Mouse (Mus musculus): ENCODE data around the gene Asb10. TPM values are rescaled to one million over a fixed set of nuclear protein-coding genes. Genes with fewer than 3 reads are reported as not detected.

Gene Asb10
- polyA plus RNA-seq, 1 experiment from 2014 or later: 1.1 TPM

- Histone ChIP-seq H3K36me3 (peaks cover 78% of the 10 kb centered on the region), H3K4me3 (replicated peaks) (no peak overlapping the region), H3K27me3 (no peaks in the 10 kb centered on the region), H3K9me3 (replicated peaks) (no peaks in the 10 kb centered on the region), H3K9ac (no peak overlapping the region), H3K4me1 (peaks cover 10% of the 10 kb centered on the region; the same call in 1 of the 2 replicates), H3K4me2 (replicated peaks) (no peak overlapping the region), H3K27ac (replicated peaks) (no peak overlapping the region)
- under 1% methylated on average over 8 of the region's 8 CpGs for WGBS
- ATAC-seq (ENCODE audit: insufficient number of reproducible peaks, low FRiP score, low TSS enrichment, low read depth): no peak
Observed at GRCm38 (mm10) chr5:24486097-24486496, 54.7 kb downstream of the Asb10 start.

- H3K9ac ChIP-seq: no peak overlapping the region
- no peak overlapping the region for H3K27ac ChIP-seq (replicated peaks)
- no peaks in the 10 kb centered on the region for H3K27me3 ChIP-seq
- no peak for ATAC-seq (ENCODE audit: insufficient number of reproducible peaks, low FRiP score, low TSS enrichment, low read depth)
- H3K36me3 ChIP-seq: peaks cover 78% of the 10 kb centered on the region
- H3K4me2 ChIP-seq (replicated peaks): no peak overlapping the region
- WGBS: 44% methylated on average over 22 of the region's 22 CpGs
- H3K9me3 ChIP-seq (replicated peaks): no peaks in the 10 kb centered on the region
- H3K4me1 ChIP-seq: peaks cover 10% of the 10 kb centered on the region; the same call in 1 of the 2 replicates
- no peak overlapping the region for H3K4me3 ChIP-seq (replicated peaks)
Observed at GRCm38 (mm10) chr5:24484963-24485362, 55.8 kb downstream of the Asb10 start.

- Histone ChIP-seq H3K27me3 (no peaks in the 10 kb centered on the region), H3K4me2 (replicated peaks) (no peak overlapping the region), H3K36me3 (peaks cover 80% of the 10 kb centered on the region), H3K4me3 (replicated peaks) (no peak overlapping the region), H3K9me3 (replicated peaks) (no peaks in the 10 kb centered on the region), H3K27ac (replicated peaks) (no peak overlapping the region), H3K4me1 (peaks cover 10% of the 10 kb centered on the region; the same call in 1 of the 2 replicates), H3K9ac (no peak overlapping the region)
- no peak for ATAC-seq (ENCODE audit: insufficient number of reproducible peaks, low FRiP score, low TSS enrichment, low read depth)
- WGBS: 34% methylated on average over 11 of the region's 11 CpGs
Observed at GRCm38 (mm10) chr5:24483326-24483725, 57.5 kb downstream of the Asb10 start.

Other genes starting within 250 kb of the Asb10 start
- gene Kcnh2, start 189.4 kb downstream of the Asb10 start, polyA plus RNA-seq (2015; fragmentation: Nextera tagmentation; extraction: Ambion mirVana): 4.8 and 5.1 TPM in 2 replicates
- 6.5 and 6.9 TPM in 2 replicates for gene Nos3, start 176.2 kb downstream of the Asb10 start, polyA plus RNA-seq (2015; fragmentation: Nextera tagmentation; extraction: Ambion mirVana)
- 3.9 and 4.7 TPM in 2 replicates for gene Atg9b, start 148.8 kb downstream of the Asb10 start, polyA plus RNA-seq (2015; fragmentation: Nextera tagmentation; extraction: Ambion mirVana)
- gene Abcb8, start 147.3 kb downstream of the Asb10 start, polyA plus RNA-seq (2015; fragmentation: Nextera tagmentation; extraction: Ambion mirVana): 40.7 and 47.0 TPM in 2 replicates
- 0.95 and 1.6 TPM in 2 replicates for gene Asic3, start 127.6 kb downstream of the Asb10 start, polyA plus RNA-seq (2015; fragmentation: Nextera tagmentation; extraction: Ambion mirVana)
- 52.9 and 54.1 TPM in 2 replicates for gene Cdk5, start 117.4 kb downstream of the Asb10 start, polyA plus RNA-seq (2015; fragmentation: Nextera tagmentation; extraction: Ambion mirVana)
- 37.6 and 38.9 TPM in 2 replicates for gene Slc4a2, start 117.1 kb downstream of the Asb10 start, polyA plus RNA-seq (2015; fragmentation: Nextera tagmentation; extraction: Ambion mirVana)
- gene Fastk, start 95.7 kb downstream of the Asb10 start, polyA plus RNA-seq (2015; fragmentation: Nextera tagmentation; extraction: Ambion mirVana): 123 and 135 TPM in 2 replicates
- 20.5 and 21.4 TPM in 2 replicates for gene Tmub1, start 93.1 kb downstream of the Asb10 start, polyA plus RNA-seq (2015; fragmentation: Nextera tagmentation; extraction: Ambion mirVana)
- gene Agap3, start 88.8 kb downstream of the Asb10 start, polyA plus RNA-seq (2015; fragmentation: Nextera tagmentation; extraction: Ambion mirVana): 45.0 and 49.9 TPM in 2 replicates
- 0.07 TPM in 1 of 2 replicates, not detected in the other for gene Gbx1, start 13.8 kb downstream of the Asb10 start, polyA plus RNA-seq (2015; fragmentation: Nextera tagmentation; extraction: Ambion mirVana)
- gene 4931409K22Rik, start 15.8 kb upstream of the Asb10 start, polyA plus RNA-seq (2015; fragmentation: Nextera tagmentation; extraction: Ambion mirVana): 0.07 TPM in 1 of 2 replicates, not detected in the other
- 93.7 and 100 TPM in 2 replicates for gene Abcf2, start 36.5 kb upstream of the Asb10 start, polyA plus RNA-seq (2015; fragmentation: Nextera tagmentation; extraction: Ambion mirVana)
- 30.3 and 33.1 TPM in 2 replicates for gene Chpf2, start 45.8 kb upstream of the Asb10 start, polyA plus RNA-seq (2015; fragmentation: Nextera tagmentation; extraction: Ambion mirVana)
- gene Smarcd3, start 83.4 kb upstream of the Asb10 start, polyA plus RNA-seq (2015; fragmentation: Nextera tagmentation; extraction: Ambion mirVana): 39.7 and 42.4 TPM in 2 replicates
- gene Nub1, start 144.6 kb upstream of the Asb10 start, polyA plus RNA-seq (2015; fragmentation: Nextera tagmentation; extraction: Ambion mirVana): 31.5 and 34.4 TPM in 2 replicates
- 31.3 and 35.9 TPM in 2 replicates for gene Wdr86, start 189.7 kb upstream of the Asb10 start, polyA plus RNA-seq (2015; fragmentation: Nextera tagmentation; extraction: Ambion mirVana)
- 2.6 and 2.8 TPM in 2 replicates for gene Crygn, start 217.0 kb upstream of the Asb10 start, polyA plus RNA-seq (2015; fragmentation: Nextera tagmentation; extraction: Ambion mirVana)

All from embryonic facial prominence, embryonic 15.5 days (tissue).